Mouse (Mus musculus) R1 (cell line): ENCODE results near the gene Hspb1.

Source experiments
- DNase-seq: peaks from one replicate; pipeline ENCODE4 v3.0.0-alpha.2; 2018; ENCODE audit warnings: low read depth, low spot score

Hspb1 gene

DNA sequence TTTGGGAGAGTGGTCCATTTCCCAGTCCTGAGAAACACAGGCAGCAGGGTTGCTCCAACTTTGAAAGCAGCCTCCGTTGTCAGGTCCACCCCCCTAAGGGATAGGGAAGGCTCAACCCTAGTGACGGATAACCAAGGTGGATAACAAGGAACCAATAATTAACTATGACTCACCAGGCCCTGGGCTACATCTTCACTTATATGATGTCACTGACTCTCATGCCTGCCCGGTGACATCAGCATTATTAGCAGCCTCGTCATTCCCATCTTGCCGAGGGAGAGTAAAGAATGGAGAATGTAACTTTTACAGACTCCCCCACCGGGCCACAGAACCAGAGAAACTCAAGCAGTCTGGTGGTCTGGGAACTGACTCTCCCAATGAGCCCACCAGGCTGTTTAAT, 3.1 kb upstream of the Hspb1 start:
- DNase-seq, result no peak

DNA sequence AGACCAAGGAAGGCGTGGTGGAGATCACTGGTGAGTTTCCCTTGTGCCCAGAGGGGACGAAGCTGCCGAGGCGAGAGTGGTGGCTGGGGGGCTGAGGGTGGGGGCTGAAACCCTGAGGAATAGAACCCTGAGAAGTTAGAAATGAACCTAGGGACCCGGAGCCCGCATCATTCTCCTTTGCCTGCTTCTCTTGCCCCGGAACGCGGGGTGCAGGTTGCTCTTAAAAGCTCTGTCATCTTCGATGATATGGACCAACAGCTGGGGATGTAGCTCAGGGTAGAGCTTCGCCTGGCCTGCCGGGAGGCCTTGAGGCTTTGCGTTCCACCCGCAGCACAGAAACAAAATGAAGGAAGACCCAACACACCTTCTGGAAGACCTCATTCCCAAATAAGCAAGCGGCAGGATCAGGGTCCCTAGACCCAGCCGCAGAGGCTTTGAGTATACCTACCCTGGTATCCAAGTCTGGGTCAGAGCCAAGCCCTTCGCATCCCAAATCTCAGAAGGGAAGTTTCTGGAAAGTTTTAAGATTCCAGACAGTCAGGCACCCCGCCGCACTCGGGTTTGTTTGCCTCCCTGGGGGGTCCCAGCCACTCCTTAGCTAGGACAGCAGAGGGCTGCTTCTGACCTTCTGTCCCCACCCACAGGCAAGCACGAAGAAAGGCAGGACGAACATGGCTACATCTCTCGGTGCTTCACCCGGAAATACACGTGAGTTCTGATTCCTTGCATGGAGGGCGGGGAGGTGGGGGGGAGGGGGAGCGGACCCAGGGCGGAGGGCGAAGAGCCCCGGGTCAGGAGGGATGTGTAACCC, 891 bp downstream of the Hspb1 start:
- peak; percentile 98 for DNase-seq

DNA sequence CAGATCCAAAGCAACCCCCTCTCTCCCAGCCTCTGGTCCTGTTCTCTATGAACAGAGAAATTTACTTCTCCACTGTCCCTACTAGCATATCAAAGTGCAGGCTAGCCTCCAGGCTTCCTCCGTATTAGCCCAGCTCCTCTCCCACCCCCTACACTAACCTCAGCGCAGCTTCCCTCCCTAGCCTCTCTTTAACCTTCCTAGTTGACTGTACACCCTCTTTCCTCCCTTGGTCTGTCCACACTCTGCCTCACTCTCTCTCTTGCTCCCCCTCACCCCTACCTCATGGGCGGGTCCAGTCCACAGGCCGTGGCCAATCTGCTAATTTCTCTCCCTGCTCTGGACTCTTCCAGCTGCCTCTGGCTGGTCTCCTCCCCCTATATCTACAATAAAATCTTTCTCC, 2.6 kb downstream of the Hspb1 start:
- peak; percentile 69 for DNase-seq

DNA sequence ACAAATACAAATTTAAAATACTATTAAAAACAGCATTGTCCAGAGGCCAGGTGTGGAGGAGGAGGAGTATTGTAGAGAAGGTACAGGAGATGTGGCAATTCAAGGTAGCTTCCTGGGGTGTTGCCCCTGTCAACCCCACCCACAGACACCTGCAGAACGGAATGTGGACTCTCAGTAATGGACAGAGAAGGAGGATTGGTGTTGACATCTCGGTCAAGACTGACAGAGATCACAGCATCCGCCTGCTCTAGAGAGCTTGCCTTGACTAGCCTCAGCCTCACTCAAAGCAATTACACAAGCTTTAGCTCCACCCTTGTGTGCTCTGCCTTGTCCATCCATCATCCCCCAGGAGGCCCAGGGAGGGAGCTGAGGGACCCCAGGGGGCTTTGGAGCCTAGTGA, 3.2 kb downstream of the Hspb1 start:
- peak; percentile 62 for DNase-seq

DNA sequence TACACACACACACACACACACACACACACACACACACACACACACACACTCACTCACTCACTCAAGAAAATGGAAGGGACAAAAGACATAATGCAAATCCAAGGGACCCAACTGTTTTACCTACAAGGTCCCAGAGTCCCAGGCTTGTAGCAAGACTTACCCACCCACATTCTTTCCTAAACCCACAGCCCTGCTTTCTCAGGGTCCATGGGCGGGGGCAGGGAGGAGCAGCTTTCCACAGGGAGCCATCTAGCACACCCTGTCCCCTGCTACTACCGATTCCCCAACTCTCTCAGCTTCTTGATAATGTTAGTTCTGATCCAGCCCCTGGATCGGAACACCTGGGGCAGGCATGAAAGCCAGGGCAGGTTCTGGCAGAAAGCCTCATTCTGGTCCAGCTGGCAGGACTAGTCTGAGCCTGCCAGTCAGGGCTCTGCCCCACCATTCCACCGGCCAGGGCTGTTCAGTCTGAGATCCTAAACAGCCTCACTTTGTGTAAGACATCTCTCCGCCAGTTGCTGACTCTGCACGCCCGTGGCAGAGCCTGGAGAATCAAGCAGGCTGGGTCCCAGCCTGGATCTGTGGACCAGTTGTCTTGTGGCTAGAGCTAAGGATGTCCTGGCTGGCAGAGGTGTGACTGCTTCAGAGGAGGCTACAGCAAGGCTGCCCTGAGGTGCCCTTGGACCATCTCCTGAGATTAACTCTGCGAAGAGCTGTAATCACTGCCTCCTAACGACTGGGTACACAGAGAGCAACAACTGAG, 5.1 kb downstream of the Hspb1 start:
- DNase-seq, result peak; percentile 67

DNA sequence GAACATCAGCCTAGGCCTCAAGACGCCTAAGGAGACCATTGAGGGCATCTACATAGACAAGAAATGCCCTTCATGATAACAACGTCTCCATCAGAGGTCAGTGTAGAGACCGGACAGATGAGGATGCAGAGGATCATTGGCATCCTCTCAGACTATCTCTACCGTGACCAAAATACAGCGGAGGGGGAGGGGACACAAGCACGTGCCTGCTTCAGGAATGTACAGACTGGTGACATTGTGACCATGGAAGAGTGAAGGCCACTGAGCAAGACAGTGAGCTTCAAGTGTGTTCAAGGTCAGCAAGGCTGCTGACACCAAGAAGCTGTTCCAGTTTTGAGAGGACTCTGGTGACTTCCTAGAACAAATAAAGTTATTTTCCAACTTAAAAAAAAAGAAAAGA, 7.2 kb downstream of the Hspb1 start:
- DNase-seq, result peak; percentile 43

DNA sequence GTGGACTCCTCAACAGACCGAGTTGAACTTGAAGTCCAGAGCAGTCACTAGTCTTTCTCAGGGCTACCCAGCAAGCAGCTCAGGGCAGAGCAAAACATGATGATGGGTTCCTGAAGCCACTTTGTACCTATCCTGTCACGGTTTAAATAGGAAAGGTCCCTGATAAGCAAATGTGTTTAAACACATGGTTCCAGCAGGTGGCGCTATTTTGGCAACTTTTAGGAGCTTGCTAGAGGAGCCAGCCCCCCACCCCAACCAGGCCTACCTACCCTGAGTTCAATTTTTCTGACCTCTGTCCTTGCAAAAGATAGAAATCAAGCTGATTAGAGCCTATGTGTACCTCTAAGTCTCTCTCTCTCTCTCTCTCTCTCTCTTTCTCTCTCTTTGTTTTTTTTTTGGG, 10.3 kb downstream of the Hspb1 start:
- DNase-seq, result peak; percentile 93

DNA sequence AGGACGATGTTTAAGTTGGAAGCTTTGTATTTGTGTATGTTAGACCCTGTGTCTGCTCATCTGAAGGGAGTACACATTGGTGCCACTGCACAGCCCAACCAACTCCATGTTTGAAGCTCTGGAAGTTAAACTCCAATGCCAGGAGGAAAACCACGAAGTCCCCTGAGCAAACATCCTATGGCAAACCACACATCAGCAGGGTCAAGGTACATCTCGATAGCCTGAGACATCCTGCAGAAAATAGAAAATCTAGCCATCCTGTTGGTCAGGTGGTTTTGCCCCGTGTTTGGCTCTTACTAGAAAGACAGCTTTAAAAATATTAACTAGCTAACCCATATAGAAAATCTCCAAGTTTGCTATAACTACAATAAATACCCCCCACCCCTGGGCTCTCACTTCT, 11.3 kb downstream of the Hspb1 start:
- no peak for DNase-seq

DNA sequence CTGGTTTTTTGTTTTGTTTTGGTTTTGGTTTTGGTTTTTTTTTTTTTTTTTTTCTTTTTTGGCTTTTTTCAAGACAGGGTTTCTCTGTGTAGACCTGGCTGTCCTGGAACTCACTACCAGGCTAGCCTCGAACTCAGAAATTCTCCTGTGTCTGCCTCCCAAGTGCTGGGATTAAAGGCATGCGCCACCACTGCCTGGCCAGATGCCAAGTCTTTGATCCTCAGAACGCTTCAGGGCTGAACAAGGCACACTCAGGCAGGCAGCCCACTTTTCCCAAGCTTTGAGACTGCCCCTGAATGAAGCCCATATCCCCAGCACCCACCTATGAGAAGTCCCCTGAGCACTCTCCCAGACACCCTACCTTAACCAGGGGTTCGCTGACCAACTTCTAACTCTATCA, 12.1 kb downstream of the Hspb1 start:
- DNase-seq, result no peak

DNA sequence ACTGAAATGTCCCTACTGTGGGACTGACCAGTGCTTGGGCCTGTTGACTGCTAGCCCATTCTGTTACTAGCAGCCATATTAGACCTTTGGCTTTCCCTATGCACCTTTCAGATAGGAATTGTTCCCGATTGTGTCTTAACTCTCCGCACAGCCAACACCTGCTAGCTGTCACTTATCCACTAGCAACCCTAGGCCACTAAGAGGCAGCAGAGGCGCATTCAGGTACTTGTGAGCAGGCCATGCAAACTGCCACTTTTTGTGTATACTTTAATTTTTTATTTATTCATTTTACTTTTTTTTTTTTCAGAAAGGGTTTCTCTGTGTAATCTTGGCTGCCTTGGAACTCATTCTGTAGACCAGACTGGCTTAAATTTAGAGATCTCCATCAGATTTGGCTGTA, 13.0 kb downstream of the Hspb1 start:
- DNase-seq, result no peak

DNA sequence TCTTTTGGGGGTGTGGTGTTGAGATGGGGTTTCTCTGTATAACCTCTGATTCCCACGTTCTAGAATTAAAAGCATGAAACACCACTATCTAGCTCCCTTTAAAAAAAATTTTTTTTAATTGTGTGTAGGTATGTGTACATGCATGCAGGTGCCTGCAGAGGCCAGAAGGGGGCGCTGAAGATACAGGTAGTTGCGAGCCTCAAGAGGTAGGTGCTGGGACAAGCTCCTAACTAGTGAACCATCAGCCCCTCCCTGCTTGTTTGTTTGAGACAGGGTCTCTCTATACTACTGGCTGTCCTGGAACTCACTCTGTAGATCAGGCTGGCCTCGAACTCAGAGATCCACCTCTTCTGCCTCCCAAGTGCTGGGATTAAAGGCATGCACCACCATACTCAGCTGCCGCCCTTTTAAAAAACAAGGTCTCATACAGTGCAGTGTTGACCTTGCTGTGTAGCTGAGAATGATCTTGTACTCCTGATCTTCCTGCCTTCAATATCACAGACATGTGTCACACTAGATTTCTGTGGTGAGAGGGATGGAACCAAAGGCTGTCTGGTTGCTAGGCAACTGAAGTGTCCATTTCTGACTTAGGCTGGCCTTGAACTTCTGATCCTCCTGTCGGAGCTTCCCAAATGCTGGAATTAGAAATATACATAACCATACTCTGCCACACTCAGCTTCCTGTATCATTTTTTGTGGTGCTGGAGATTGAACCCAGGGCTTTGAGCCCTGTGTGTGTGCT, 13.8 kb downstream of the Hspb1 start:
- DNase-seq, result peak; percentile 93

DNA sequence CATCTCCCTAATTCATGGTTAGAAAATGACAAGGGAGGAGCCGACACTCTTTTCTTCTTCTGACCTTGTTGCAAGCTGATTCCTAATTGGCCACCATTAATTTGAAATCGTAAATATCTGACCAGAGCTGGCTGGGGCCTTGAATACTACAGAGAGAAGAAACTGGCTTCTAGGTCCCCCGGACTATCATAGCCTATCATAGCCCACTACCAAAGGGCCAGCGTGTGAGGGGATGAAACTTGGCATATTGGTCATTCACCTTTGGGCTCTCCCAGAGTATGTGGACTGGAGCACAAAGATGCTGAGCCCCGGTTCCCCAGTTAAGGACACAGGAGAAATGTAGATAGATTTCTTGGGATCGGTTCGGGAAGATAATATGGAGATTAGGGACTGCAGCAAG, 15.3 kb downstream of the Hspb1 start:
- no peak for DNase-seq

DNA sequence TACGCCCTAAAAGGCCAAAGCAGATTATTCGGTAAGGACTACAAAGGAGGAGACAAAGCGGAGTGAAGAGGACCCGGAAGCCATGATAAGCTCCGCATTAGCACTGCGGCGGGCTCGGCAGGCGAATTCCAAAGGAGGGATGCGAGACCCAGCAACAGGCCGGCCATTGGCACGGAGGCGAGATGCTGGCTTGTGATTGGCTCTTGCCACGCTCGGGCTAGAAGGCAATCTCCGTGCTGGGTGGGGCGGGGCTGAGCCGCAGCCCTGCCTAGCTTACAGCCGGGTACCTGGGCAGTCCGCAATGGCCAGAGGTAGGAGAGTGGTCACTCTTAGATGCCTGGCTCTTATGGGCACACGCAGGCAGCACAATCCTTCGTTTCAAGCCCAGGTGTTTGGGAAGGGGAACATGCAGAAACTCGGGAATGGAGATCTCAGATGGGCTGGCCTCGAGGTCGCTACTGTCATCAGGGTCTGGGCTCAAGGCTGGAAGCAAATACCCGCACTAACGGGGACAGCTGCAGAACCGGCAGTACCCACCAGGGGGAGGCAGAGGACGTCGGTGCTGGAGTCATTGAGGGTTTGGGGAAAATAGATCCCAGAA, 15.9 kb downstream of the Hspb1 start:
- peak; percentile 98 for DNase-seq

DNA sequence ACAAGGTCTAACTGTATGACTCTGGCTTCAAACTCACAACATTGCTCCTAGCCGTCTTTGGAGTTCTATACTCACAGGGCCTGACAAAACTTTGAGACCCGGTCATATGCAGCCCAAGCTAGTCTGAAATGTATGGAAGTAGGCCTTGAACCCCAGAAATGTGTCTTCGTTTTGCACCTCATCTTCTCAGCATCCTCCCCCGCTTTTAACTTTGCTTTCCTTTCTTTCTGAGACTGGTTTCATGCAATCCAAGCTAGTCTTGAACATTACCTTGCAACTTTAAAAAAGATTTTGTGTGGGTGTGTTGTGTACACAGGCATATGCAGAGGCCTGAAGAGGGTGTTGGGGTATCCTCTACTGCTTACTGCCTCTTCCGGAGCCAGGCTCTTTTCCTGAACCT, 16.5 kb downstream of the Hspb1 start:
- DNase-seq, result no peak

DNA sequence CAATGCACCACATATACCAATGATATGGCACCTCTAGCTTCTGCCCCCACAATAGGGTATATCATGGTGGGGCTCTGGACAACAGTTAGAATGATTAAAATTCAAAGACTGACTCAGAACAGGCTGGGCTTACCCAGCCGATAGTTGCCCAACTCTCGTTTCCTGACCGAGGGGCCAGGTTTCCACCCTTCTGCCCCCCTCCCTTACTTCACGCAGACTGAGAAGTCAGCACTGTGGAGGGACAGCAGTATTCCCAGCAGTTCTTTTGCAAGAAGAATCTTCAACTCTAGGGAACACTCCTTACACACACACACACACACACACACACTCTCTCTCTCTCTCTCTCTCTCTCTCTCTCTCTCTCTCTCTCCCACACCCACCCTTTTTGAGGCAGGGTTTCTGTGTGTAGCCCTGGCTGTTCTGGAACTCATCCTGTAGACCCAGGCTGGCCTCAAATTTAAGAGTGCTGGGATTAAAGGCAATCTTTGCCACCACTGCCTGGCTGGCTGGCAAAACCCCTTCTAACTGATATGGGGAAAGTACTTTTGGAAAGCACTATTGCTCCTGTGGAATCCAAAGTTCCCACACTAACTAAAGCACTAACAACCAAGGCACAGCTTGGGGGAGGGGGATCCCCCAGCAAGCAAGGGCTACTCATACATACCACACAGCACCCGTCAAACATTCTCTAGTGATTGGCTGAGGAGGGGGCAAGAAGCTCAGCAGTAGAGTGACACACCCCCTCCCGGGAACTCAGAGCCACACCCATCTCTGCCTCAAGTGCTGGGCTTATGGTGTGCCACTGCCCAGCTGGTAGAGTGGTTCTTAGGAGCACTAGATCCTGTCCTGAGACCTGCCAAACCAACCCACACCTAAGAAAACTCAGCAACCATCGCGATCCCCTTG, 17.9 kb downstream of the Hspb1 start:
- no peak for DNase-seq

DNA sequence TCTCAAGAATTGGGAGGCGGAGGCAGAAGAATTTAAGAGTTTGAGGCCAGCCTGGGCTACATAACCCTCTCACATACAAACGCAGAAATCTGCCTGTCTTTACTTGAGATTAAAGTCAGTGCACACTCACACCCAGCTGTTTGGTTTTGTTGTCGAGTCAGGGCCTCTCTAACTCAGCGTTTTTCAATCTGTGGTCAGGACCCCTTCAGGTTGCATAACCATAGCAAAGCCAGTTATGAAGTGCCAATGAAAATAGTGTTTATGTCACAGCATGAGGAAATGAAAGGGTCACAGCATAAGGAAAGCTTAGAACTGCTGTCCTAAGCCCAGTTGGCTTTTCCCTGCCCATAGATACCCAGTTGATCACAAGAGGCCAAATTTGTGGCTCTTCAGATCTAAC, 19.1 kb downstream of the Hspb1 start:
- DNase-seq, result no peak

DNA sequence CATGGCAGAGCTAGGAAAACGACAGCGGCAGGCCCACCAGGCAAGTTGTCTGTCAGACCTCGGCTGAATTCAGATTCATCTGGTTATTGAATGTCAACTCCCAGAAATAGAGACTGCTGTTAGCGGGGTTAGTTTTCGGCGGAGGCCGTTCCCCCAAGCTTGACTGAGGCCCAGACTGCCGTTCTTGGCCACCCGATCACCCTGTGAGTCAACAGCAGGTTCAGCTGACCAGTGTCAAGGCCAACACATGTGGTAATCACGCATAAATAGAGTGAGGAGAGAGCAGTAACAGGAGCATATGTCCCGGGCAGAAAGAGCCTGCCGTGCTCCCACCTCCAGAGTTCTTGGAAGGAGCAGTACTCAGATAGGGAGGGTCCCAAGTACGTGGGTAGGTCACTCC, 19.5 kb downstream of the Hspb1 start:
- no peak for DNase-seq

DNA sequence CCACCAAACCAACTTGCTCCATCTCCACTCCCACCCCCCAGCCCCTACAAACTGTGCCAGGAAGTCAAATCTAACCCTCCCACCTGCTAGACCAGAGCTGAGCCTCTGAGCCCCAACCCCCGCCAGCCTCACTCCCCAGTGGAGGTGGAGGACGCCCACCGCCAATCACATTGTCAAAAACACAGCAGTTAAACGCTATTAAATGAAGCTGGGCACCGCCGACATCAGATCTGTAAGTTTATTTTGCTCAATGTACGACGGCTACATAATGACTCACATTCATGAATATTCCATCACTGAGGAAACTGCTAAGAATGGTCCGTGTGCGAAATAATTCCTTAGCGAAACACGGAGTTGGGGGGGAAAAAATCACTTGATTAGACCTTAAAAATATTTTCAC, 20.5 kb downstream of the Hspb1 start:
- no peak for DNase-seq

DNA sequence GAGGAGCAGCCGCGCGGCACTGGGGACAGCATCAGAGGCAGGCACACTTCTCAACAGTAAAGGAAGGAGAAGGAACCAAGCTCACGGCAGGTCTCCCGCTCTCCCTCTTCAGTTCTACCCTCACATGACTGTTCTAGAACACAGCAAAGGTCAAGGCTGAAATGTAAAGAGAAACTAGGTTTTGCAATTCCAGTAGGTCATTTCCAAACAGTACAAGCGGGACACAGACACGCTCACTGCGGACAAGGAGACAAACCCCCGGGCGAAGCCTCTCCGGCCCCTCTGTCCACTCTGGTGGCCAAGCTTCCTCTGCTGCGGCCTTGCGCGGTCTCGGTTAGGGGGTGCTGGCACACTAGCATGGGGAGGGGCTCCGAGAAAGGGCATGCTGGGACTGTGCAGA, 21.3 kb downstream of the Hspb1 start:
- no peak for DNase-seq

DNA sequence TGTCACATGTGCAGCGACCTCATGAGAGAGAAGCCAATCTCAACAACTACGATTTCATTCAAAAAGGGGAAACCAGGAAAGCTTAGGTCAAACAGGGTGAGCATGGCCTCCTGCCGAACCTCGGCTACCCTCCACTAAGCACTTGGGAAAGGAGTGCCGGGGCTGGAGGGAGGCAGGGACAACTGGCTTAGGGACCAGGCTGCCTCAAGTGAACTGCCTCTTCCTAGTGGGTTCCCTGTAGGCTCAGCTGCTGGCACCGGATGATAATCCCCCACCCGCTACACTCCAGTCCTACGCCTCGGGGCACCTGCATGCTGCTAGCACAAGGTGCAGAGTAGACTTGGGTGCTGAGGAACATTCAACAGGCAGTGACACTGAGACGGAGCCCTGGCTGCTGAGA, 21.9 kb downstream of the Hspb1 start:
- no peak for DNase-seq

DNA sequence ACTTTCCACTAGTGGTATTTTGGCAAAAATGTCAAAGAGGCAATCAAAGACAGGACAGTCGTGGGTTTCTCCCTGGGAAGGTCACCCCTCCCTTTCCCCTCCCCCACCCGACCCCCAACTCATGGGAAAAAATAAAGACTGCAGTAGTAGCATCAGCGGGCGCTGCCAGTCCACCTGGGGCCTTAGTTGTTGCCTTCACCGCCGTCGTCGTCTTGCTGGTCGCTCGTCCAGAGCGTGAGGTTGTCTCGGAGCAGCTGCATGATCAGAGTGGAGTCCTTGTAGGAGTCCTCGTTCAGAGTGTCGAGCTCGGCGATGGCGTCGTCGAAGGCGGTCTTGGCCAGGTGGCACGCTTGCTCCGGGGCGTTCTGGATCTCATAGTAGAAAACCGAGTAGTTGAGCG, 23.1 kb downstream of the Hspb1 start:
- no peak for DNase-seq
